Mouse (Mus musculus): Measurements from ENCODE around the gene Serpina3f. TPM values are rescaled to one million over a fixed set of nuclear protein-coding genes. Genes with fewer than 3 reads are reported as not detected.

Gene Serpina3f
- polyA plus RNA-seq, 1 experiment from 2014 or later: 0.15 TPM

DNA sequence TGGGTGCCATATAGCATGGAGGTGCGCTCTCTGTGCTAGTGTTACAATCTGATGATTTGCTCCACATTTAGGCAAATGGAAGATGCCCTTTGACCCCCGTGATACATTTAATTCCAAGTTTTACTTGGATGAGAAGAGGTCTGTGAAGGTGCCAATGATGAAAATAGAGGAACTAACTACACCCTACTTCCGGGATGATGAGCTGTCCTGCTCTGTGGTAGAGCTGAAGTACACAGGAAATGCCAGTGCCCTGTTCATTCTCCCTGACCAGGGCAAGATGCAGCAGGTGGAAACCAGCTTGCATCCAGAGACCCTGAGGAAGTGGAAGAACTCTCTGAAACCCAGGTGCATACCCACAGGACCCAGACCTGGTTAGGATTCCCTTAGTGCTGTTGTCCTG is 52.0 kb downstream of the Serpina3f start:
- no peak for ATAC-seq (ENCODE audit: borderline replicate concordance, extremely low read depth, low FRiP score, low TSS enrichment)
- no peaks in the 10 kb centered on the region for H3K9me3 ChIP-seq
- H3K4me1 ChIP-seq: no peaks in the 10 kb centered on the region
- no peaks in the 10 kb centered on the region for H3K27me3 ChIP-seq
- 63% methylated on average over 3 of the region's 3 CpGs for WGBS
- H3K9ac ChIP-seq: no peak overlapping the region
- H3K4me2 ChIP-seq: no peak overlapping the region
- no peak overlapping the region for H3K27ac ChIP-seq
- no peak overlapping the region for H3K4me3 ChIP-seq
- no peaks in the 10 kb centered on the region for H3K36me3 ChIP-seq

Other genes with a start within 250 kb of the Serpina3f start
- gene Serpina11, start 224.6 kb upstream of the Serpina3f start, polyA plus RNA-seq (2015; fragmentation: Nextera tagmentation; extraction: Ambion mirVana): not detected in 2 replicates
- gene Serpina9, start 200.8 kb upstream of the Serpina3f start, polyA plus RNA-seq (2015; fragmentation: Nextera tagmentation; extraction: Ambion mirVana): 0.24 and 0.32 TPM in 2 replicates
- not detected in 2 replicates for gene Serpina12, start 170.1 kb upstream of the Serpina3f start, polyA plus RNA-seq (2015; fragmentation: Nextera tagmentation; extraction: Ambion mirVana)
- gene Serpina5, start 113.4 kb upstream of the Serpina3f start, polyA plus RNA-seq (2015; fragmentation: Nextera tagmentation; extraction: Ambion mirVana): 0.06 TPM in 1 of 2 replicates, not detected in the other
- not detected in 2 replicates for gene Serpina3a, start 101.8 kb upstream of the Serpina3f start, polyA plus RNA-seq (2015; fragmentation: Nextera tagmentation; extraction: Ambion mirVana)
- not detected in 2 replicates for gene Serpina3b, start 86.5 kb upstream of the Serpina3f start, polyA plus RNA-seq (2015; fragmentation: Nextera tagmentation; extraction: Ambion mirVana)
- 0.12 TPM in 1 of 2 replicates, not detected in the other for gene Serpina3c, start 60.7 kb upstream of the Serpina3f start, polyA plus RNA-seq (2015; fragmentation: Nextera tagmentation; extraction: Ambion mirVana)
- gene Serpina3g, start 21.7 kb downstream of the Serpina3f start, polyA plus RNA-seq (2015; fragmentation: Nextera tagmentation; extraction: Ambion mirVana): 1.6 and 4.4 TPM in 2 replicates
- 0.19 and 0.65 TPM in 2 replicates for gene Serpina3i, start 48.6 kb downstream of the Serpina3f start, polyA plus RNA-seq (2015; fragmentation: Nextera tagmentation; extraction: Ambion mirVana)
- gene Serpina3j, start 100.0 kb downstream of the Serpina3f start, polyA plus RNA-seq (2015; fragmentation: Nextera tagmentation; extraction: Ambion mirVana): 0.06 TPM in 1 of 2 replicates, not detected in the other
- gene Serpina3k, start 123.9 kb downstream of the Serpina3f start, polyA plus RNA-seq (2015; fragmentation: Nextera tagmentation; extraction: Ambion mirVana): not detected in 2 replicates
- gene Serpina3m, start 123.9 kb downstream of the Serpina3f start, polyA plus RNA-seq (2015; fragmentation: Nextera tagmentation; extraction: Ambion mirVana): not detected in 2 replicates
- gene Serpina3n, start 192.2 kb downstream of the Serpina3f start, polyA plus RNA-seq (2015; fragmentation: Nextera tagmentation; extraction: Ambion mirVana): 0.14 TPM in 1 of 2 replicates, not detected in the other

Measured in lung, embryonic 15.5 days (tissue).